Mouse (Mus musculus) cerebellum, adult 2 months (tissue): ENCODE data around the gene Csad. TPM values are rescaled to one million over a fixed set of nuclear protein-coding genes. Genes with fewer than 3 reads are reported as not detected.

Experiments used
- DNase-seq, 2 experiments: peaks; one replicate each; pipeline ENCODE4 v3.0.0; 2021
- H3K27ac ChIP-seq: fragments of 200-500 bp; 2 replicates; pipeline ENCODE4 v1.5.1; 2012; ENCODE audit warnings: low read length, control low read depth, inconsistent platforms; ENCODE audit not compliant: insufficient read depth
- H3K27me3 ChIP-seq: fragments of 200-500 bp; 2 replicates; pipeline ENCODE4 v1.6.1; 2012; ENCODE audit warnings: inconsistent platforms, mild to moderate bottlenecking, low read length, moderate library complexity; ENCODE audit not compliant: control insufficient read depth, insufficient read depth
- H3K4me1 ChIP-seq: fragments of 200-500 bp; 2 replicates; pipeline ENCODE4 v1.6.1; 2011; ENCODE audit warnings: low read length; ENCODE audit not compliant: control insufficient read depth, insufficient read depth
- H3K4me3 ChIP-seq: fragments of 200-500 bp; replicated peaks from 2 replicates; pipeline ENCODE3; 2011; ENCODE audit warnings: mild to moderate bottlenecking, low read depth, low read length, control low read depth; ENCODE audit not compliant: insufficient read depth
- CTCF ChIP-seq: fragments of 200-500 bp; IDR thresholded peaks from 2 replicates; pipeline ENCODE4 v1.5.1; 2011; ENCODE audit warnings: low read depth, mild to moderate bottlenecking, control low read depth, low read length, moderate library complexity, borderline replicate concordance; ENCODE audit not compliant: insufficient read depth
- POLR2A ChIP-seq: fragments of 200-500 bp; IDR thresholded peaks from 2 replicates; pipeline ENCODE4 v1.6.1; 2011; ENCODE audit warnings: low read length, control low read depth, borderline replicate concordance; ENCODE audit not compliant: insufficient read depth
- WGBS: fragments of 180-500 bp; shearing (Covaris S2); methylation state at CpG from one replicate; pipeline ENCODE4 v1.1.7; 2018; 5-methylcytosine and 5-hydroxymethylcytosine counted together
- polyA plus RNA-seq: library from polyadenylated mRNA; depleted of rRNA; stranded (reverse); fragments of >200 nt; gene quantifications from 2 replicates; pipeline ENCODE4 v1.2.3, GENCODE M21; 2012

The Csad gene
- polyA plus RNA-seq, 1 experiment: 53.0 TPM

DNA sequence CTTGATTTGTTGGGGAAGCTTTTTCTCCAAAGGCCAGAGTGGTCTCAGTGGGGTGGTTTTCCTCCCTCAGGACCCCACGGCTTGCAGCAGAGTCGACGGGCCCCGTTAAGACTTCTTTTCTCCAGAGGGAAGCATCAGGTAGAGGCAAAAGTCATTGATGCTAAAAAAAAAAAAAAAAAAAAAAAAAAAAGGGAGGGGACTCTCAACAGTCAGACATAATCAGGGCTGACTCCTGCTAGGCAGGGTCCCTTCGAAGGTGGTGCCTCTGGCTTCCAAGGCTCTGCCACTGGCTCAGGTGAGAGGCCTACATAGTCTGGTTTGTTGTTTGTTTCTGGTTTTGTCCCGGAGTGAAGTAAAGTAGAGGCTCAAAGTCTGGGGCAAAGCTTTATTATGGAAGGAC is 11.1 kb upstream of the Csad start:
- H3K27me3 ChIP-seq: no peaks in the 10 kb centered on the region
- WGBS: 70% methylated on average over 6 of the region's 6 CpGs
- no peak for TF ChIP-seq CTCF
- no peak for TF ChIP-seq POLR2A
- H3K27ac ChIP-seq: no peak overlapping the region
- H3K4me1 ChIP-seq: no peaks in the 10 kb centered on the region
- no peak overlapping the region for H3K4me3 ChIP-seq
- no peak for DNase-seq

DNA sequence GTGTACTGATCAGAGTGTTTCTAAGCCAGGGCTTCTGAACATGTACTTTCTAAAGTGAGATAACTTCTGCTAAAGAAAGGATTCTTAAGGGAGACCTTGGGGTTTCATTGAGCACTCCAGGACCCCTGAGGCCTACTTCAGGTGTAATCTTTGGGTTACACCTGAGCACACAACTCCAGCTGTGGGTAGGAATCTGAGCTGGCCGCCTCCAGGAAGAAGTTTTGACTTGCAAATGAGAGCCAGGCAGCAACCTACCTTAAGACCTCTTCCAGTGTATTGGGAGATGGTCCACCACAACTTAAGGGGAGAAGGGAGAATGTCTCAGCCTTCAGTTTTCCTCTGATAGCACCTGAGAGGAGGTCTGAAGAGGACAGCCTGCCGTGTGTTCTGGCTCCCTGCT is 9.6 kb upstream of the Csad start:
- Histone ChIP-seq H3K4me1 (peaks cover 3% of the 10 kb centered on the region; the same call in 1 of the 2 replicates), H3K27me3 (no peaks in the 10 kb centered on the region), H3K27ac (no peak overlapping the region), H3K4me3 (no peak overlapping the region)
- TF ChIP-seq POLR2A (no peak), CTCF (no peak)
- WGBS: 39% methylated on average over 2 of the region's 2 CpGs
- DNase-seq: no peak

DNA sequence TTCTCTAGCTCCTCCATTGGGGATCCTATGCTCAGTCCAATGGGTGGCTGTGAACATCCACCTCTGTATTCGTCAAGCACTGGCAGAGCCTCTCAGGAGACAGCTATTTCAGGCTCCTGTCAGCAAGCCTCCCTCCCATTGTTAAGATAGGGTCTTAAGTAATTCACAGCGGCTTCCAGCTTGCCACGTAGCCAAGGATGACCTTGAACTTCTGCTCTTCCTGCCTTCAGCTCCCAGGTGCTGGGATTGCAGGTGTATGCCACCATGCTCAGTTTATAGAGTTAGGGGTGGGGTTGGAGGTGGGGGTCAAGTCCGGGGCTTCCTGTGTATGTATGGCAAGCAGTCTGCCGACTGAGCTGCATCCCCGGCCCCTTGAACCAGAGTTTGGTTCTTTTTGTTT is 7.4 kb upstream of the Csad start:
- no peaks in the 10 kb centered on the region for H3K27me3 ChIP-seq
- H3K27ac ChIP-seq: no peak overlapping the region
- DNase-seq: no peak
- no peak overlapping the region for H3K4me3 ChIP-seq
- TF ChIP-seq CTCF (no peak), POLR2A (no peak)
- peaks cover 10% of the 10 kb centered on the region for H3K4me1 ChIP-seq
- 83% methylated on average over 6 of the region's 6 CpGs for WGBS

DNA sequence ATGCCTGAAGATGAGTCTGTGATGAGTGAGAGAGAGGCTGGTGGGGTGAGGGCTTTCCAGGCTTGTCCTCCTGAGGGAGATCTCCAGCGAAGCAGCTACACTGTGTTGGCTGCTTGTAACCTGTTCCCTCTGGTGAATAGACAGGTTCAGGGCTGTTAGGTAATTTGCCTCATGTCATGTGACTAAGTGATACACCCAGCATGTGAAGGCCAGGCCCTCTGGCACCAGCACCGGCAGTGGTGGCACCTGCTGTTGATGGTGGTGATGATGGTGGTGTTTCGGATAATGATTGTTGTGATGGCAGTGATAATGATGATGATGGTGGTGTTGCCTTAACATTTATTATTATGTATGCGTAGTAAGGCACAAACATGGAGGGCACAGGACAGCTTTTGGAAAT is 6.3 kb upstream of the Csad start:
- Histone ChIP-seq H3K27me3 (no peaks in the 10 kb centered on the region), H3K4me3 (no peak overlapping the region), H3K27ac (no peak overlapping the region), H3K4me1 (peaks cover 13% of the 10 kb centered on the region)
- TF ChIP-seq POLR2A (no peak), CTCF (no peak)
- no peak for DNase-seq
- 74% methylated on average over 4 of the region's 4 CpGs for WGBS

DNA sequence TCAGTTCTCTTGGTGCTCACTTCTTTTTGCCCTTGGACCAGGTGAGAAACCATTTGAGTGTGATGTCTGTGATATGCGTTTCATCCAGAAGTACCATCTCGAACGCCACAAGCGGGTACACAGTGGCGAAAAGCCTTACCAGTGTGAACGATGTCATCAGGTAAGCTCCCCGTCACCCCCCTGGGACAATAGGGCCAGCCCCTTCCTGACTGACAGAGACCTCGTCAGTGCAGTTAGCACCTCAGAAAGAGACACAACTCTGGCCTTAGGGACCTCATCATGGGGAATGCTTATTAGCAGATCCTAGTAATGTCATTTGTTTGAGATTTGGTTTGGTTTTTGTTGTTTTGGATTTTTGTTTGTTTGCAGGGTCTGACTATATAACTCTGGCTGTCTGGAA is 4.6 kb upstream of the Csad start:
- DNase-seq: no peak
- Histone ChIP-seq H3K4me1 (peaks cover 19% of the 10 kb centered on the region), H3K27ac (no peak overlapping the region), H3K4me3 (no peak overlapping the region), H3K27me3 (no peaks in the 10 kb centered on the region)
- WGBS: 88% methylated on average over 8 of the region's 8 CpGs
- no peak for TF ChIP-seq POLR2A
- no peak for TF ChIP-seq CTCF

DNA sequence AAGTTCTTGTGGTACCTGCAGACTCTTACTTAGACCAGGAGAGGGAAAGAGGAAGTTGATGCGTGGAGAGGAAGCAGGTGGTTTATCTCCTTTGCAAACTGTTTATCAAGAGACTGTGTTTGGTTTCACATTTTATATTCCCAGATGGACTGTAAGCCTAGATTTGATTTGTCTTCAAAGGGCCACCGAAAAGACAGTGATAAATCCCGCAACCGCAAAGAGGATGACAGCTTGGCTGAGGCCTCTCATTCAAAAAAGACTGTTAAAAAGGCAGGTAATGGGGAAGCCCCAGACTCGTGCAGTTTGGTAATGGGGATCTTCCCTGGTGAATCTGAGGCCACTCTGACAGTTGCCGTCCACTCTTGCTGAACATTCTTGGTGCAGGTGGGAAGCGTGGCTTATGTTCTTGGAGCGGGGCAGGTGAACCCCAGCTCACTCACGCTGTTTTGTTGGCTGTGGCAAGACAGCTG is 3.6 kb upstream of the Csad start:
- Histone ChIP-seq H3K4me3 (no peak overlapping the region), H3K4me1 (peaks cover 19% of the 10 kb centered on the region), H3K27ac (no peak overlapping the region), H3K27me3 (no peaks in the 10 kb centered on the region)
- 85% methylated on average over 9 of the region's 9 CpGs for WGBS
- no peak for DNase-seq
- no peak for TF ChIP-seq POLR2A
- TF ChIP-seq CTCF: no peak

DNA sequence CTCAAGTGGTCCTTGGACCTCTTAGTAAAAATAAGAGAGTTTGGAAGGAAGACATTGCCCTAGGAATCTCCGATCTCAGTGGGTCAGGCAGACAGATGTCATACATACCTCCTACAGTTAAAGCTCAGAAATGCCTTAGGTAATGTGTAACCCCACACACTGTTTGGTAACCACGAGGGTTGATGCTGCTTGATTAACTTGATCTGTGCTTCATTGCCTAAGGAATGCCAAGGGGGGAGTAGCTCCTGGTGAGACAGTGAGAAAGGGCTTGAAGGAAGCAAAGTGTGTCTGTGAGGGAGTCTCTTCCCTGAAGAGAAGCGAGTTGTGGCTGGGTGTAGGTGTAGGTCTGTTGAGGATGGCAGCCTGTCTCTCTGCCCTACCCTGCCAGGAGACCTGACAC is 2.8 kb upstream of the Csad start:
- DNase-seq: no peak
- Histone ChIP-seq H3K4me3 (no peak overlapping the region), H3K4me1 (peaks cover 19% of the 10 kb centered on the region), H3K27ac (no peak overlapping the region), H3K27me3 (no peaks in the 10 kb centered on the region)
- WGBS: 40% methylated on average over 3 of the region's 3 CpGs
- TF ChIP-seq POLR2A (no peak), CTCF (no peak)

DNA sequence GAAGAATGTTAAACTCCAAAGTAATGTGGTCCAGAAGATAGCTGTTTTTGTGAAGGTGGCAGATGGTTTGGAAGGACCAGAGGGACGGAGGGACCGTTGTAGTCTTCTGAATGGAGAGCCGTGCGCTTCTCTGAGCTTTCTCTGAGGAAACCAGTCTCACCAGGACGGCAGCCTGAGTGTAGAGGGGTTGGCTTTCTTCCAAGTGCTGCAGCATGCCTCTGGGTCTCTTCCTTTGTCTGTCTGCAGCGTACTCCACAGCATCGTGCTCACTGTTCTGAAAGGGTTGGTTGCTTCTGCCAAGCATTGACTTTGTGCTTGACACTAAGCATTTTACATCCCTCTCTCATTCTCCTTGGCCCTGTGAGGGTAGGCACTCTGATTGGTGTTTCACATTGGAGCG is 1.3 kb upstream of the Csad start:
- 5% methylated on average over 8 of the region's 8 CpGs for WGBS
- peak; percentile 49 to 64 for DNase-seq
- no peaks in the 10 kb centered on the region for H3K27me3 ChIP-seq
- peak overlapping the region; percentile 35; the same call in 1 of the 2 replicates for H3K27ac ChIP-seq
- peak overlapping the region; percentile 34 for H3K4me3 ChIP-seq
- no peak for TF ChIP-seq CTCF
- TF ChIP-seq POLR2A: no peak
- peaks cover 19% of the 10 kb centered on the region for H3K4me1 ChIP-seq
